Mouse (Mus musculus) heart, adult 2 months (tissue): ENCODE results near the gene Nf2.

Experiments used
- CTCF ChIP-seq: fragments of 200-600 bp; IDR thresholded peaks from 2 replicates; pipeline ENCODE4 v1.8.1; 2022; ENCODE audit warnings: antibody characterized with exemption, mild to moderate bottlenecking, moderate library complexity
- POLR2A ChIP-seq: fragments of 200-500 bp; IDR thresholded peaks from 2 replicates; pipeline ENCODE4 v1.6.1; 2011; ENCODE audit warnings: mild to moderate bottlenecking, low read depth, low read length, control low read depth; ENCODE audit not compliant: insufficient read depth

- TF ChIP-seq CTCF = no peak
- TF ChIP-seq POLR2A = no peak
Measured at GRCm38 (mm10) chr11:4853021-4853420, 3.7 kb upstream of the Nf2 start.
